Mouse (Mus musculus) stomach, postnatal 0 days (tissue): ENCODE measurements at regions not wholly inside any gene's neighbourhood (a gene's known extent, or its start where the extent isn't known, plus 50 kb on each side); places are given as distances from the start of the nearest gene placed in this dataset.

Experiments
- ATAC-seq: fragments of 200-750 bp; cut with Nextera tagmentation; 2 replicates; pipeline ENCODE4 v1.8.0; 2017; ENCODE audit not compliant: low FRiP score, low TSS enrichment
- DNase-seq: peaks from one replicate; pipeline ENCODE4 v3.0.0-alpha.2; 2016; ENCODE audit warnings: low spot score
- H3K27ac ChIP-seq: fragments of 300-500 bp; sonication (generic); replicated peaks from 2 replicates; pipeline ENCODE4 v1.5.1; 2014; ENCODE audit warnings: mild to moderate bottlenecking, control low read depth
- H3K27me3 ChIP-seq: fragments of 300-500 bp; sonication (generic); 2 replicates; pipeline ENCODE4 v1.6.1; 2014; ENCODE audit warnings: low read length; ENCODE audit not compliant: control insufficient read depth, insufficient read depth
- H3K36me3 ChIP-seq: fragments of 300-500 bp; sonication (generic); 2 replicates; pipeline ENCODE4 v1.6.1; 2014; ENCODE audit warnings: low read length, mixed read lengths; ENCODE audit not compliant: control insufficient read depth, insufficient read depth
- H3K4me1 ChIP-seq: fragments of 300-500 bp; sonication (generic); replicated peaks from 2 replicates; pipeline ENCODE4 v1.6.1; 2014; ENCODE audit warnings: antibody characterized with exemption; ENCODE audit not compliant: control insufficient read depth, insufficient read depth
- H3K4me2 ChIP-seq: fragments of 300-500 bp; sonication (generic); replicated peaks from 2 replicates; pipeline ENCODE4 v1.6.1; 2014; ENCODE audit warnings: low read depth, mild to moderate bottlenecking, control low read depth, moderate library complexity
- H3K4me3 ChIP-seq: fragments of 300-500 bp; sonication (generic); 2 replicates; pipeline ENCODE4 v1.5.1; 2014; ENCODE audit warnings: low read depth, low read length, control low read depth
- H3K9ac ChIP-seq: fragments of 300-500 bp; sonication (generic); 2 replicates; pipeline ENCODE4 v1.6.1; 2014; ENCODE audit warnings: mild to moderate bottlenecking, low read length, control low read depth, mixed read lengths
- H3K9me3 ChIP-seq: fragments of 300-500 bp; sonication (generic); 2 replicates; pipeline ENCODE4 v1.6.1; 2016; ENCODE audit warnings: low read length; ENCODE audit not compliant: control insufficient read depth
- CTCF ChIP-seq: IDR thresholded peaks from 2 replicates; pipeline ENCODE4 v1.5.1; 2016; ENCODE audit warnings: antibody characterized with exemption, low read depth, mild to moderate bottlenecking, moderate library complexity
- EP300 ChIP-seq: optimal IDR thresholded peaks from 2 replicates; pipeline ENCODE3; 2016; ENCODE audit warnings: antibody characterized with exemption
- WGBS: fragments of 180-500 bp; shearing (Covaris S2); extraction: QIAGEN DNeasy Blood & Tissue Kit; methylation state at CpG from one replicate; pipeline ENCODE4 v1.1.7; 2014; 5-methylcytosine and 5-hydroxymethylcytosine counted together

- TF ChIP-seq EP300 (no peak), CTCF (no peak)
- 72% methylated on average over 4 of the region's 4 CpGs for WGBS
- Histone ChIP-seq H3K4me3 (no peak overlapping the region), H3K4me2 (no peak overlapping the region), H3K9me3 (no peaks in the 10 kb centered on the region), H3K27me3 (no peaks in the 10 kb centered on the region), H3K4me1 (no peaks in the 10 kb centered on the region), H3K9ac (no peak overlapping the region), H3K36me3 (no peaks in the 10 kb centered on the region), H3K27ac (no peak overlapping the region)
- ATAC-seq (no peak), DNase-seq (no peak)
These were observed 86.2 kb upstream of the Mtap start for GRCm38 (mm10) chr4:89050551-89051199.

- Histone ChIP-seq H3K9ac (no peak overlapping the region), H3K4me2 (no peak overlapping the region), H3K36me3 (no peaks in the 10 kb centered on the region), H3K4me3 (no peak overlapping the region), H3K27ac (no peak overlapping the region), H3K9me3 (no peaks in the 10 kb centered on the region), H3K27me3 (no peaks in the 10 kb centered on the region), H3K4me1 (no peaks in the 10 kb centered on the region)
- WGBS = 50% methylated on average over 7 of the region's 7 CpGs
- ATAC-seq (no peak), DNase-seq (no peak)
- TF ChIP-seq CTCF (no peak), EP300 (no peak)
These were observed 87.1 kb upstream of the Mtap start for GRCm38 (mm10) chr4:89049592-89050440.

- no peak for TF ChIP-seq CTCF
- TF ChIP-seq EP300 = no peak
- Histone ChIP-seq H3K4me1 (no peaks in the 10 kb centered on the region), H3K27ac (no peak overlapping the region), H3K27me3 (no peaks in the 10 kb centered on the region), H3K9me3 (no peaks in the 10 kb centered on the region), H3K4me3 (no peak overlapping the region), H3K4me2 (no peak overlapping the region), H3K36me3 (no peaks in the 10 kb centered on the region), H3K9ac (no peak overlapping the region)
- no peak for ATAC-seq
- DNase-seq = no peak
These were observed 92.4 kb upstream of the Mtap start for GRCm38 (mm10) chr4:89044516-89044915.

- H3K4me1 ChIP-seq = no peaks in the 10 kb centered on the region
- TF ChIP-seq EP300 (no peak), CTCF (no peak)
- H3K27me3 ChIP-seq = no peaks in the 10 kb centered on the region
- WGBS = 55% methylated on average over 1 of the region's 1 CpGs
- DNase-seq = no peak
- no peak for ATAC-seq
- no peak overlapping the region for H3K4me3 ChIP-seq
- no peaks in the 10 kb centered on the region for H3K36me3 ChIP-seq
- H3K9ac ChIP-seq = no peak overlapping the region
- no peak overlapping the region for H3K4me2 ChIP-seq
- no peaks in the 10 kb centered on the region for H3K9me3 ChIP-seq
- H3K27ac ChIP-seq = no peak overlapping the region
These were observed 92.9 kb upstream of the Mtap start for GRCm38 (mm10) chr4:89043982-89044381.

- Histone ChIP-seq H3K36me3 (no peaks in the 10 kb centered on the region), H3K27ac (no peak overlapping the region), H3K27me3 (no peaks in the 10 kb centered on the region), H3K4me2 (no peak overlapping the region), H3K4me3 (no peak overlapping the region), H3K4me1 (no peaks in the 10 kb centered on the region), H3K9me3 (no peaks in the 10 kb centered on the region), H3K9ac (no peak overlapping the region)
- TF ChIP-seq CTCF (no peak), EP300 (no peak)
- no peak for DNase-seq
- ATAC-seq = no peak
- WGBS = 53% methylated on average over 5 of the region's 5 CpGs
These were observed 96.1 kb upstream of the Mtap start for GRCm38 (mm10) chr4:89040856-89041255.

GRCm38 (mm10) chr4:89038906-89039305 lies 98.0 kb upstream of the Mtap start:
- 59% methylated on average over 5 of the region's 5 CpGs for WGBS
- no peak overlapping the region for H3K4me2 ChIP-seq
- H3K4me1 ChIP-seq = no peaks in the 10 kb centered on the region
- H3K9ac ChIP-seq = no peak overlapping the region
- TF ChIP-seq EP300 = no peak
- no peak for TF ChIP-seq CTCF
- no peak for ATAC-seq
- no peak overlapping the region for H3K4me3 ChIP-seq
- H3K9me3 ChIP-seq = no peaks in the 10 kb centered on the region
- H3K36me3 ChIP-seq = no peaks in the 10 kb centered on the region
- no peaks in the 10 kb centered on the region for H3K27me3 ChIP-seq
- DNase-seq = no peak
- no peak overlapping the region for H3K27ac ChIP-seq
